Mouse (Mus musculus): ENCODE measurements around the gene Pcyt1a.
A peak's percentile ranks its signal among the peaks of the same experiment; 100 is the strongest.
"Not testable (repeated sequence)": the region's sequence is repeated elsewhere in the genome, so short reads cannot be mapped to it uniquely, and the experiment has no call there.

The Pcyt1a gene

DNA sequence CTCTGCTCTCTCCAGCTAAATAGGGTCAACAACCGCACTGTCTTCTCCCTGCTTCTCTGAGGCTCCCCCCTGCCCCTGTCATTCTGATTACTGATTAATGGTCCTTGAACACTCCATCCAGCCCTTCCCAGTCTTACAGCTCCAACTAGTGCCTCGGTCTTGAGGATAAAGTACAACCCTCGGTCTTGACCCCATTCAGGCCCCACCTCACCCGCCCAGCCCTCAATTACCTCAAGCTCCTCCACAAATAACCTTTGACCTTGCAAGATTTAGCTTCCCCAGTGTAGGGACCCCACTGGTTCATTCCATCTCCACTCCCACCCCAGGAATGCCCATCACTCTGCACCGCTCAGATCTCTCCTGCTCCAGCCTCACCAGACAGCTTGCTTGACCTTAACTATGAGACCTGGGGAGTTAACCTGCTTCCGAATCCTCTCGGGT lies 53.7 kb downstream of the Pcyt1a start:
- no peak for DNase-seq

DNA sequence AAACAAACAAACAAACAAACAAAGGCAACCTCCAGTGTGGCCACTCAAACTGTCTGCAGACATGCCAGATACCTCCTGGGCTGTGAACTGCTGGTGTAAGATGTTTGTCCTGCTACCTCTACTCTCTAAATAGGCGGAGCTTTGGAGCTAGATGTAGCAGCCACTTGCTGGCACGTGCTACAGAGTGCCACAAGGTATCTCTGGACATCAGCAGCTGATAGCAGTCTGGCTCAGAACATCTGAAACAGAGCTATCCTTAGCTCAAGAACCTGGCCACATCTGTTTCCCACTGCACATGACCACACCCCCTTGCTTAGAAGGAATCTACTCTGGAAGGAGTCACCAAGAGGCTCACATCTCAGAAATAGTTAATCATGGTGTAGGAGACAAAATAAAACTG lies 54.5 kb downstream of the Pcyt1a start:
- no peak for DNase-seq

DNA sequence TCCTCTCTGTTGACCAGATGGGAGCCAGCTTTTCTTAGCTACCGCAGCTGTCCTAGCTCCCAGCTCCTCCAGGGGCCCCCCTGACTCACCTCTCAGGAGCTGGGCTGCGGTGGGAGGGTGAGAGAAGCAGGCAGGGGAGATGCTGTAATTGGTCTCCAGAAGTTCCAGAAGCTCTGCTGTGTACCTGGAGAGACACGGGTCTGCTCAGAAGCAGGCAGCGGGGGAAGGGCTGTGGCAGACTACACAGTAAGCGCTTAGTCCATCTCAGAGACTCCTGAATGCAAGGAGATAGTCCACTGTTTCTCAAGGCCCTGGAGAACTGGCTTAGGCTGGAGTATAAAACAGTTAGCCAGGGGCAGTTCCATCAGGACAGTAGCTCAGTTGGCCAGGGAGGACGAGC lies 55.3 kb downstream of the Pcyt1a start:
- no peak for DNase-seq

DNA sequence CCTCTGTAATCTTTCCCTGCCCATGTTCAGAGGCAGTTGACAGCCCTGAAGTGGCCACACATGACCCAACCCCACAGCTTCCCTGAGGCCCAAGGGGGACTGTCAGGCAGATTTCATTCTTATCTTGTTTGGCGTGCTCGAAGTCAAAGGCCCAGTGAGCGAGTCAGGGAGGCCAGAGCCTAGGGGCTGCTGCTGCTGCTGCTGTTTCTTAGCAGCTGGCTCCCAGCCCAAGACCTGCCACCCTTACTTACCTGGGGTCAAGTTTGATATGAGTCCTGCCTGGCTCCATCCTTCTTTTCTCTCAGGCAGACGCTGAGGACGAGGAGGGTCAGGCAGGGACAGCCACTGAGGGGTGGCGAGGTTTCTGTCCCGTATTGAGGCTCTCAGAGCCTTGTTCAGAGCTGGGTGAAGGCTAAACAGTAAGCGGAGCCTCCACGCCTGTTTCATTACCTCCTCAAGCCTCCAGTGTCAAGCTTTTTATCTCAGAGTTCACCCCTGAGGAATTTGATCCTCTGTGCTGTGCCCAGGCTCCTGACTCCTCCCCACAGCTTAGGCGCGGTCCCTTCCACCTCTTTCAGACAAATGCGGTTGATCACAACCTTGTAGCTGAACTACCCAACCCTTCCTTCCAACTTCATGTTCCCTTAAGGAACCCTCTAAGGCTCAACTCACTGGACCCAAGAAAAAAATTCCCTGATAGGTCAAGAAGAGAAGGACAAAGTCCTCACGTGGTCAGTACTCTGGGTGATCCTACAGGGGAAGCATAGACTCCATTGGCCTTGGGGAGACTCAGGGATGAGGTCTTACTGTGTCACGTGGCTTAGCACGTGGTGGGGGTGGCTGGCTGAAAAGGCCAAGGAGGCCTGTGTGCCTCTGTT lies 56.8 kb downstream of the Pcyt1a start, which contains the start of gene Slc51a:
Gene Slc51a (minus strand): TSS at position 646 of the 878 bp plus-strand sequence.
- no peak for DNase-seq

DNA sequence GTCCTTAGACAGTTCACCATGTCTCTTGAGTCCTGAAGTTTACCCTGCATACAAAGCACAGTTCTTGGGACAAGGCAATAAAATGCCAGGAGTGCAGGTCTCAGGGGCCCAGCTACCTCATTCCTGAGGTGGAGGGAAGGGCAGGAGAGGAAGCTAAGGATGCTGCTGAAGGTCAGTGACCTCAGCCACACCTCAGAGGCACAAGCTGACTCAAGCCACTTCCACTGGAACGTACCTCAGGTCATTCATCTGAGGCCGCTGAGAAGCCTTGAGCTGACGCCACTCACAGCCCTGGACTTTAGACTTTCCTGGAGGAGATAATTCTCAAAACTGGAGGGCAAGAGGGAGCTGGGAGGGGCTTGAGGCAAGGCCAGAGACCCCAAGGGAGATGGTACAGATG lies 58.2 kb downstream of the Pcyt1a start:
- DNase-seq = no peak

DNA sequence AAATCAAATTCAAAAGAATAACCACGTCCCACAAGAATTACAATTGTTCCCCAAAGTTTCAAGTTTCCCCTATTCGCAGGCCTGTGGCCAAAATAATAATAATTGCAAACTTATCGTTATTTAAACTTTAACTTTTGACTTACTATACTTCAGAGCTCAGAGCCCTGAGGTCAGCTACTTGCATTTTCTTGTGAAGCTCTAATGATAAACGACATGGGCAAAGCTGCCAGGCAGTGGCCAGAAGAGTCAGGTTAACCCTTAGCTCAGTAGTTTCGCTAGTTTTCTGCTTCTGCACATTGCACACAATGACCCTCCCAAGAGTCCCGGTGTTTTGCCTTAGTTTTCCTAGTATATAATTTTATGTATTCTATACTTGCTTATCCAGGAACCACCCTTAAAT lies 63.6 kb downstream of the Pcyt1a start:
- not testable (repeated sequence) for DNase-seq

DNA sequence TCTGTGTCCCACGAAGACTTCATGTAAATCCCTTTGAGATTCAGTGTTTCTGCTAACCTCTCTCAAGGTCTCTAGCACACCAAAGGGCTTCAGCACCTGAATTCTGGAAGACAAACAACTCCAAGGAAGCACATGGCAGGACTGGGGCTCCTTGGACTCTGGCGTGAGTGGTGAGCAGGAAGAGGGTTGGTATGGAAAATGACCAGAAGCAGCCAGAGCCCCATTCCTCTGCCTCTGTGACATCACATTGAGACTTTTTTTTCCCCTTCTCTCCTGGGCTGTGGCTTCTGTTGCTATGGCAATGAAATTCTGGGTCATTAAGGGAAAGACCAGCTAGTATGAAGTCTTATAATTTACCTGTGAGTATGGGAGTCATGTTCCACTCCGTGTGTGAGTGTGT lies 65.2 kb downstream of the Pcyt1a start, which contains the start of gene Zdhhc19:
Gene Zdhhc19 (plus strand): TSS at position 301 of the 400 bp plus-strand sequence.
- DNase-seq = no peak

DNA sequence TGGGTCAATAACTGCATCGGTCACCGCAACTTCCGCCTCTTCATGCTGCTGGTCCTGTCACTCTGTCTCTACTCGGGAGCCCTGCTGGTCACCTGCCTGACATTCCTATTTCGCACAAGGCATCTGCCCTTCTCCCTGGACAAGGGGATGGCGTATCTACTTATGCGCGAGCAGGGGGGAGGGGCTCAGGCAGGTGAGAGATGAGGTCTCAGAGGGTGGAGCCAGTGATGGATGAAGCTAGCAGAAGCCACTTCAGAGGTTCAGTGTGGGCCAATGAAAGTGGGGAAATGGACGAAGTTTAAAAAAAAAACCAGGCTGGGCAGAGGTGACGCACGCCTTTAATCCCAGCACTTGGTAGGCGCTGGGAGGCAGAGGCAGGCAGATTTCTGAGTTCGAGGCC lies 68.3 kb downstream of the Pcyt1a start:
- DNase-seq = no peak

DNA sequence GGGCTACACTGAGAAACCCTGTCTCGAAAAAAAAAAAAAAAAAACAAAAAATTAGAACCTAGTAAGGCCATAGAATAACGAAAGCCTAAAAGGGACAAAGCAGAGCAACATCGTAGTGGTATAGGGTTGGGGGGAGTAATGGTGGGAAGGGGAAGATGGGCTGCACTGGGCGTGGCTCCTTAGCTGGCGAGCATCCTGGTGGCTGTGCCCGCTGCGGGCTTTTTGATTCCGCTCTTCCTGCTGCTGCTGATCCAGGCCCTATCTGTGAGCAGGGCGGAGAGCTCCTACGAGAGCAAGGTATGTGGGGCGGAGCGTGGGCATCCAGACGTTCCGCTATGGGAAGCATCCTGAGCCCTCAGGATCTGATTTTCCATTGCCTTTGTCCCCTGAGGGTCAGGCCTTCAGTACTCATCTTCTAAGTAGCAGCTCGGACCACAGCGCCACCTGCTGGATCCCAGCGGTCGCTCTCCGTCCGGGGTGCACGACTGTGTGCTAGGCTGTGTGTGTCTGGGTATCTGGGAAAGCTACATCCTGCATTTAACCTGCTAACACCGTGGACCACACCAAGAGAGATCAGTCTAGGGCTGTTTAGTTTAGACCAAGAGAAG lies 68.8 kb downstream of the Pcyt1a start:
- peak; percentile 89 for DNase-seq

DNA sequence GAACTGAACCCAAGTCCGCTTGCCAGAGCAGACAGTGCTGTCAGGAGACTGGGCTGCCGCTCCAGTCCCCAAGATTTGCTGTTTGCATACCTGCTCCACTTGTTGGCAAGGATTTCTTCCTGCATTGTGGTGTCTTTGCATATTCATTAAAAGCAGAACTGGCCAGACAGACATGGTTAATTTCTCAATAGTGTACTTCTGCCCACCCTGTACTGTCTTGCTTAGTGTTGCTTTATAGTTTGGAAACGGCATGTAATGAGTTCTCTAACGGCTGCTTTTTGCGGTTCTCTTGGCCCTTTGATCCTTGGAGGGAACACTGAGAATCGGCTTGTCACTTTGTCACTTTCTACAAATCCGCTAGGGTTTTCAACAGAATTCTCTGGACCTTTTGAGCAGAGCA lies 70.7 kb downstream of the Pcyt1a start:
- DNase-seq = no peak

DNA sequence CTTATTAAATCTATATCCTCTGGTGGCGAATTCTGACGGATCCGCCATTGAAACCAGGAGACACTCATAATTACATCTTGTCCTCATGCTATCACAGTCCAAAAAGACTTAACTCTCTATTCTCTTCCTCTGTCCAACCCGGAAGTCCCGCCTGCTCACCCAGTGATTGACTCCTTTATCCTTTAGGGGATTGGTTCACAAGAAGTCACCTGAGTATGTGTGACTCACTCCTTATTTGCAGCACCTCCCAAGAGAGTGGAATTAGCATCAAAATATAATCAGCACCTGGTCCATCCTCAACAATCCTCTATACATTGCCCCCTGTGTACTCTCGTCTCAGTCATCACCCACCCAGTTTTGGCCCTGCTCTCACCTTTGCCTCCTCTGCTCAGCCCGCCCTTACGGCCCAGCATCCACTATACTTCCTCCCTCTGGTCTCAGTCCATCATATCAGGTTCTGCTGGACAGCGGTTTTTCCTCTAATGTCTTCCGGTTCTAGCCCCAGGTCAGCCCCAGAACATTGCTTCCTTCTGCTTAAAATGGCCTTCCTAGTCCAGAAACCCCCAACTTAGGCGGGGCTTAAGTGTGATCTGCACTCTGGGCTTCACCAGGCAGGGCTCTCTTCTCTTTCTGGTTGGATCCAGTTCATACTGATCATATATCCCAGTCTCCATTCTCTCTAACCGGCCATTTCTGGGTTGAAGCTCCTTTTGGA lies 72.1 kb downstream of the Pcyt1a start:
- DNase-seq = no peak

DNA sequence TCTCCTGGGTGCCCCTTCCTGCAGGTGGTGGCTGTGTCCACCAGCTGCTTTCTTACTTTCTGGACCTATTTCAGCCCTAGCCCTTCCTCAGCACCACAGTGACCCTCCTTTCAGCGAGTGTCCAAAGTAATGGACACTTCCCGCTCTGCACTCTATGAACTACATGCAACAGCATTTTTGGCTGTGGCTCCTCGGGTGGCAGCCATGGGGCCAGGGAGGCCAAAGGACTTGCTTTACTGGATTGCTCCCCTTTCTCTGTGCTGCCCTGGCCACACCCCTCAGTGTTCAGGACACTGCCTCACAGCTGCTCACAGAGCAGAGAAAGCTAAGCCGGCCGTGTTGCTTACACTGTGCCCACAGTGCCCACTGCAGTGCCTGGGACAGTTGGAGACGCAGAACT lies 72.9 kb downstream of the Pcyt1a start:
- DNase-seq = no peak

DNA sequence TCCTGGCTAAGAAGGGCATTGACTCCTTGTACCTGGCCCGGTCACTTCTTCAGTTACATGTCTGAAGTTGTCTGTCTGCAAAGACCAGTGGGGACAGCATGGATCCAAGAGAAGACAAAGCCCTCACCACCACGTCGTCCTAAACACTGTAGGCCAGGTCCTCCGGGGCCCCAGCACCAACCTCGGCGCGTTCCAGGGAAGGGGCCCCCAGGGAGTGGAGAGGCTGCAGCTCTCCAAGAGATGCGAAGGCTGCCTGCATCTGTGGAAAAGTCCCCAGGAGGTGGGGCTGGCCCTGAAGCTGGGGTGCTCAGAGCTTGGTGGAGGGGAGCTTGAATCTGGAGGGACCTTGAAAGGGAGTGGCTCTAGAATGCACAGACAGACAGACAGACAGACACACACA lies 75.6 kb downstream of the Pcyt1a start:
- DNase-seq = no peak

DNA sequence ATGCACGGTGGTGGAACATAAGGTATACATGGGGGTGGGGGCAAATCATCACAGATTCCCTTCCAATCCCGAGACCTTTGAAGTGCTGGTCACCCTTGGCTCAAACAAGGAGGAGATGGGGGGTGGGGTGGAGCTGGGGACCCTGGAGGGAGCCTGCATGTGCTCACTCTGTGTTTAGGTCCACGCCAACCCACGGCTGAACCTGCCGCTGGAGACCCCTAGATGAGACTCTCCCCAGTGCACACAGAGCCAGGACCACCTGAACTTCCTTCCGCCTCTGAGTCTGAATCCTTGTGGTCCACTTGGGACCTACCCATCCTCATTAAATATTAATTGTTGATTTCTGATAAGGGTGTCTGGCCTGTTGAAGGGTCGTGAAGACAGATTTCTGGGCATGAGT lies 76.1 kb downstream of the Pcyt1a start:
- no peak for DNase-seq

DNA sequence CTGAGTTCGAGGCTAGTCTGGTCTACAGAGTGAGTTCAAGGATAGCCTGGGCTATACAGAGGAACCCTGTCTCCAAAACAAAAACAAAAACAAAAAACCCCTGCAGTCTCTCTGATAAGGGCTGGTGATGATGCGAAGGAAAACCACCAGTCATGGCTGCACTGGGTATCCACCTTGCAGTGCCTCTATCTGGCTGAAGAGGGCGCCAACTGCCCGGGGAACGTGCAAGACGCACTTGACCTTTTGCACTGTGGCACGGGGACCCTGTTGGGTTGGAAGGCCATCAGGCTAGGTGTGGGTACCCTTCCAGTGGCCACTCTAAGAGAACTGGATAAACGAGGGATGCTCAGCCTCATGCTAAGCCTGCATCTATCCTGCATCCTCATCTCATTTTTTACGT lies 76.7 kb downstream of the Pcyt1a start:
- DNase-seq = peak; percentile 46

DNA sequence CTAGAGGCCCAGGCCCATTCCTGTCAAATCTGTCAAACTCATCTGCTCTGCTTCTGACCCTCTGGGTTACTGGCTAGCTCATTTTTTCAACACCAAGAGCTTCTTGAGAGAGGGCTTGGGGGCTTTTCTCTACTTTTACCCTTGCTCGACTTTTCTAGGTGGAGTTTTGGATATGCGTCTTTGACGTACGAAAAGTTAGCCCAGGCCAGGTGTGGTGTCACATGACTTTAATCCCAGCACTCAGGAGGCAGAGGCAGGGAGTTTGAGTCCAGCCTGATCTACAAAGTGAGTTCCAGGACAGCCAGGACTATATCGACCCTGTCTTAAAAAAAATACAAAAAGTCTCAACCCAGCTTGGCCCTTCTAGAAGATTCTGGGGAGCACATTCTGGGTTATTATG lies 77.3 kb downstream of the Pcyt1a start:
- no peak for DNase-seq

DNA sequence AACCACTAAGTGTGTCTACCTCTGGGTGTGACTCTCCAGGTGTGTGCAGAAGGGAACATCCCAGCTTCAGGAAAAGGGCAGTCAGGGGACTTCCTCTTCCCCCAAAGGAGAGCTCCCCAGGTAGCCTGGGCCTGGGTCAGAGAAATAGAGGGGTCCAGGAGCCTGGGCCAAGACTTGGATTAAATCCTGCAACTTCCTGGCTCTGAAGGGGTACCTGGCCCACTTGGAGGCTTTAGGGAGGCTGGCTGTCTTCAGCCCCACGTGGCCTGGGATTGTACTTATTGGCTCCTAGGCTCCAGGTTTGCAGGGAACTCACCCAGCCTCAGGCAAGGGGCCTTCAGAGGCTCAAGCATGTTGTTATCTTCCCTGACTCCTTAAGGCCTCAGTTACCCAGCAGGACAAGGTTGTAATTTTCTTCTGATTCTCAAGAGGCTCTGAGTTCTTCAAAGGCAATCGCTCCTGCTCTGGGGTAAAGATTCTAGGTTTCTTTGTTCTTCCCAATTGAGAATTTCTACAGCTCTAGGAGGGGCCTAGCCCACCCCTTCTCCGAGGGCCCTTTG lies 77.9 kb downstream of the Pcyt1a start:
- no peak for DNase-seq

DNA sequence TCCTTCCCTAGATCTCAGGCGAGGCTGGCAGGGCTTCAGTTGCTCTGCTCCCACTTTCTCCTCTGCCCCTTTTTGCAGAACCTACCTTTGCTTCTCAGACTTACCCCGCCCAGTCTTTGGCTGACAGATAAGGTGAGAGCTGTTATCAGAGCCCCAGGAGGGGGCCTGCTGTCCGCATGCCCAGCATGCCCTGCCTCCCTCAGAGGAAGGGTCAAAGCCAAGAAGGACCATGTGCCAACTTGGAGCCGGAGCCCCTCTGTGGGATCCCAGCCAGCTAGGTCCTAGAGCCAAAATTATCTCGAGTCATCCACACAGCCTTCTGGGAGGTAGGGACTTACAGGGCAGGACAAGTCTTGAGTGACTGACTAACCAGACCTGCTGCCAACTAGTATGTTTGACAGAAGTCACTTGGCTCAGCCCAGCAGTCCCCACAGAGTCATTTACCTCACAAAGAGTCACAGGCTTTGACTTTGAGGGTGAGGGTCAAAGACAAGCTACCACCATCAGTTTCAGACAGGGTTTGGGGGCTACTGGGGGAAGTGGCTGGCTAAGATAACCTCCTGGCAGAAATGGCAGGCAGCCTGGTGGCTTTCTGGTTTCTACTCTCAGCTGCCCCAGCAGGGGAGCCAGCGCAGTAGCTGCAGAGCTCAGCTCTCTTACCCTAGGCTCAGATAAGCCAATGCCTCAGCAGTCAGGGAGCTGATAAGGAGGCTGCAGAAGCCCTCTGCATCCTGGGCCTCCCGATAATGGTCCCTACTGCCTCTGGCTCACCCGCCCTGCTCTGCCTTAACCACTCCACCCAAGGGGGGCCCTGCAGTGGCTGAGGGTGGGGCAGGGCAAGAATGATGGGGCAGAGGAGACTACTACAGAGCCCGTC lies 78.6 kb downstream of the Pcyt1a start:
- DNase-seq = no peak

DNA sequence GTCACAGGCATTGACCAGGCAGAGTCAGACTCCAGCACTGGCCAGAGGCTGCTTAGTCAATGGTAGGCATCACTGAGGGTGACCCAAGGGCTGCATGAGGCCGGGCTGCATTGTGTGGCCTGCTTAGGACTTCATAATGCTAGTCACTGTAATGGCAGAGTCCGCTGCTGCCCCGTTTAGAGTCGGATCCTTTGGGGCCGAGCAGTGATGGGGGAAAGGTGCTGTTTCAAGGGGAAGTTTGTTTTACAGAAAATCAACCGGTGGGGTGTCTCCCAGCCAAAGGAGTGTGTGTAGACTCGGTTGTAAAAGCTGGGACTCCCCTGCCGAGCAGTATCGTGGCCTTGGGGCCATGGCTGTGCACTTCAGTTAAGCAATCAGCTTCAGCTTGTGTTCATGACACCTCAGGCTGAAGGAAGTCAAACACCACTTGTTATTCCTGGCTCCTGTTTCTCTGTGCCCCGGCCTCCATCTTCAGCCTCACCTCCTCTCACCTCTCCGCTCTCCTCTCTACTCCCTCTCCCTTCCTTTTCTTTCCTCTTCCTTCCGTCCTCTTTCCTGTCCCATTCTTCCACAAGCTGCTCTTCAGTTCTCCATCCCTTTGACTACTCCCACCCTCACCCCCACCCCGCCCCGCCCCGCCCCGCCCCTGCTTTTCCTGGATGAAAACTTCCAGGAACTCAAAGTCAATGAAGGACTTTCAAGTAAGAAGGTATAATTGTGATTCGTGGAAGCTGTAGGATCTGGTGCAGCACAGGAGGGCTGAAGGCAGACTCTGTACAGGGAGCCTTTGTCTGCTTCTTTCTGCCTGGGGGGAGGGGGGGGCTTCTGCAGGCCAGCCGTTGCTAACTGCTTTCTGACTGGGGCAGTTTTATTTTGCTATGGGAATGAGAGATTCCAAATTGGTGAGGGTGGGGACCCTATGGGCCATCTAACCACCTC lies 79.9 kb downstream of the Pcyt1a start:
- DNase-seq = no peak

DNA sequence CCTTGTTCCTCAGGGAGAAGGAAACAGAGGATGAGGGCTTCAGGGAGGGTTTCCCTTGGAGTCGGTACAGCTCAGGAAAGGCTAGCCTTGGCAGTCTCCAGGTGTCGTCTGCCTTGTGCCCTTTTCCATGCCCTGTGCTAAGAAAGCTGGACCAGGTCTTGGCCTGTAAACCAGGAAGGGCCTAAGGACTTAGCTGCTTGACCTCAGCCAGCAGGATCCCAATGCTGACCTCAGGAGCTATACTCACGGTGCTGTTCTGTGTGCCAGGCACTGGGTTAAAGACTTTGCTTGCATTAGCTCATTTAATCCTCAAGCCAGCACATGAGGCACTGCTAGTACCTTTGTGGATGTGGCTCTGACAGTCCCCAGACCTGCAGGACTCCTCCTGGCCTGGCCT lies 80.6 kb downstream of the Pcyt1a start:
- DNase-seq = no peak

DNA sequence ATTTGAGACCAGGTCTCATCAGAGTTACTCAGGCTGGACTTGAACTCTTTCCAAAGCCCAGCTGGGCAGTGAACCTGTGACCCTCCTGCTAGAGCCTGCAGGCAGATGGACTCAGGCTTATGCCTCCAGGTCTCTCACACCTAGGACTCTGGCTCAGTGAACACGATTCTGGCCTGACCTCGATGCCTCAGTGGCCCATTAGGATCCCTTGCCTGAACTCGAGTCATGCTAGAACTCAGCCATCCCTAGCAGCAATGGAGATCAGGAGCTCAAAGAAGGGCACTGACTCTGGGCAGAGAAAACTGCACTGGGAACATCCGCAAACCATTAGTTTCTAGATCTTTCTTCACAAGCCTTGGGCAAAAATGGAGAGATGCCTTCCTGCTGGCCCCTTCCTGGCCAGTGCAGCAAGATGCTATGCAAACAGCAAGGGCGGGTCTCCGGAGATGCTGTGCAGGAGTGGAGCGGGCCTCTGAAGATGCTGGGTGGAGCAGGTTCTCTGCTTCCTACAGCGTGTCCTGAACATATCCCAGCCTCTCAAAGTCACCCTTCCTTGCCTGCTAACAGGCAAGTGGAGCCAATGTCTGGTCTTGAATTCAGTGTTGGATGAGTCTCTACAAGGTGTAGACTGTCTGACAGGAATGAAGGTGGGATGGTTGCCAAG lies 81.2 kb downstream of the Pcyt1a start:
- DNase-seq = no peak
